Mouse (Mus musculus) midbrain, embryonic 10.5 days (tissue): ENCODE measurements around the gene D3Ertd751e. TPM values are rescaled to one million over a fixed set of nuclear protein-coding genes. Genes with fewer than 3 reads are reported as not detected.

ENCODE experiments used
- DNase-seq: peaks from one replicate; pipeline ENCODE4 v3.0.0-alpha.2; 2017; ENCODE audit warnings: low spot score
- H3K27ac ChIP-seq: fragments of 300-500 bp; sonication (generic); replicated peaks from 2 replicates; pipeline ENCODE4 v1.5.1; 2016; ENCODE audit warnings: mild to moderate bottlenecking
- H3K27me3 ChIP-seq: fragments of 300-500 bp; sonication (generic); 2 replicates; pipeline ENCODE4 v1.6.1; 2016; ENCODE audit warnings: low read depth, mild to moderate bottlenecking; ENCODE audit not compliant: poor library complexity, severe bottlenecking
- H3K36me3 ChIP-seq: fragments of 300-500 bp; sonication (generic); 2 replicates; pipeline ENCODE4 v1.6.1; 2016; ENCODE audit warnings: mild to moderate bottlenecking, moderate library complexity
- H3K4me1 ChIP-seq: fragments of 300-500 bp; sonication (generic); 2 replicates; pipeline ENCODE4 v1.6.1; 2016
- H3K4me3 ChIP-seq: fragments of 300-500 bp; sonication (generic); 2 replicates; pipeline ENCODE4 v1.5.1; 2016; ENCODE audit warnings: mild to moderate bottlenecking, moderate library complexity
- H3K9me3 ChIP-seq: fragments of 300-500 bp; sonication (generic); replicated peaks from 2 replicates; pipeline ENCODE4 v1.6.1; 2016; ENCODE audit warnings: mild to moderate bottlenecking
- WGBS: fragments of 180-500 bp; shearing (Covaris S2); methylation state at CpG from one replicate; pipeline ENCODE4 v1.1.7; 2016; 5-methylcytosine and 5-hydroxymethylcytosine counted together
- polyA plus RNA-seq: library from polyadenylated mRNA; unstranded; fragments of >200 nt; fragmentation: Nextera tagmentation; extraction: Ambion mirVana; gene quantifications from 2 replicates; pipeline ENCODE4 v1.2.1, GENCODE M21; 2016

D3Ertd751e gene
- 20.0 and 20.6 TPM in 2 replicates for polyA plus RNA-seq

GRCm38 (mm10) chr3:41742278-41742934 lies at the start of gene D3Ertd751e, which contains the start of gene Sclt1:
TSS of gene D3Ertd751e (plus strand) at chr3:41742611.
TSS of gene Sclt1 (minus strand) at chr3:41742514.
- Histone ChIP-seq H3K9me3 (no peaks in the 10 kb centered on the region), H3K4me3 (peak within 1 kb of the TSS; percentile 75)
- under 1% methylated on average over 66 of the region's 66 CpGs for WGBS

GRCm38 (mm10) chr3:41695681-41696080 lies 46.7 kb upstream of the D3Ertd751e start:
- Histone ChIP-seq H3K4me1 (no peaks in the 10 kb centered on the region), H3K27me3 (no peaks in the 10 kb centered on the region), H3K36me3 (peaks cover 39% of the 10 kb centered on the region), H3K27ac (no peak overlapping the region), H3K4me3 (no peak overlapping the region), H3K9me3 (peaks cover 3% of the 10 kb centered on the region; the same call in 1 of the 2 replicates)
- no peak for DNase-seq
- 64% methylated on average over 1 of the region's 1 CpGs for WGBS

More at GRCm38 (mm10) chr3:41742278-41742934, at the start of gene D3Ertd751e, which contains the start of gene Sclt1:
- H3K36me3 ChIP-seq = peaks cover 4% of the 10 kb centered on the region
- H3K27me3 ChIP-seq = no peaks in the 10 kb centered on the region
- H3K4me1 ChIP-seq = peaks cover 23% of the 10 kb centered on the region
- peak; percentile 96 for DNase-seq
- H3K27ac ChIP-seq = peak within 1 kb of the TSS; percentile 97

- H3K4me3 ChIP-seq = peak overlapping the region; percentile 75
- DNase-seq = peak; percentile 40
- peaks cover 23% of the 10 kb centered on the region for H3K4me1 ChIP-seq
- no peaks in the 10 kb centered on the region for H3K27me3 ChIP-seq
- H3K36me3 ChIP-seq = peaks cover 4% of the 10 kb centered on the region
- peak overlapping the region; percentile 97 for H3K27ac ChIP-seq
- WGBS = 1% methylated on average over 39 of the region's 39 CpGs
- H3K9me3 ChIP-seq = no peaks in the 10 kb centered on the region
Observed at GRCm38 (mm10) chr3:41741601-41742277, 672 bp upstream of the D3Ertd751e start.

GRCm38 (mm10) chr3:41743436-41743835 lies 1.0 kb downstream of the D3Ertd751e start:
- Histone ChIP-seq H3K9me3 (no peaks in the 10 kb centered on the region), H3K4me3 (peak overlapping the region; percentile 75), H3K36me3 (peaks cover 4% of the 10 kb centered on the region), H3K27ac (peak overlapping the region; percentile 97), H3K4me1 (peaks cover 23% of the 10 kb centered on the region), H3K27me3 (no peaks in the 10 kb centered on the region)
- 61% methylated on average over 6 of the region's 6 CpGs for WGBS
- no peak for DNase-seq

- no peak overlapping the region for H3K4me3 ChIP-seq
- peaks cover 7% of the 10 kb centered on the region for H3K36me3 ChIP-seq
- no peak for DNase-seq
- 90% methylated on average over 2 of the region's 2 CpGs for WGBS
- no peaks in the 10 kb centered on the region for H3K9me3 ChIP-seq
- no peaks in the 10 kb centered on the region for H3K27me3 ChIP-seq
- no peaks in the 10 kb centered on the region for H3K4me1 ChIP-seq
- H3K27ac ChIP-seq = no peak overlapping the region
Observed at GRCm38 (mm10) chr3:41754556-41754955, 12.1 kb downstream of the D3Ertd751e start.

- Histone ChIP-seq H3K36me3 (peaks cover 3% of the 10 kb centered on the region), H3K9me3 (no peaks in the 10 kb centered on the region), H3K27ac (no peak overlapping the region), H3K4me3 (no peak overlapping the region), H3K27me3 (no peaks in the 10 kb centered on the region), H3K4me1 (no peaks in the 10 kb centered on the region)
- 91% methylated on average over 3 of the region's 3 CpGs for WGBS
- no peak for DNase-seq
Observed at GRCm38 (mm10) chr3:41762091-41762490, 19.7 kb downstream of the D3Ertd751e start.

GRCm38 (mm10) chr3:41812447-41812846 lies 70.0 kb downstream of the D3Ertd751e start:
- Histone ChIP-seq H3K27ac (no peak overlapping the region), H3K4me1 (no peaks in the 10 kb centered on the region), H3K27me3 (no peaks in the 10 kb centered on the region), H3K4me3 (no peak overlapping the region), H3K36me3 (no peaks in the 10 kb centered on the region), H3K9me3 (no peaks in the 10 kb centered on the region)
- DNase-seq = no peak

Other genes starting within 250 kb of the D3Ertd751e start
- gene Jade1, start 186.9 kb upstream of the D3Ertd751e start, polyA plus RNA-seq = 17.7 and 17.9 TPM in 2 replicates
- 20.5 and 22.4 TPM in 2 replicates for gene Sclt1, start 97 bp upstream of the D3Ertd751e start, polyA plus RNA-seq